Mouse (Mus musculus) myocyte (in vitro differentiated cells): ENCODE measurements at regions not wholly inside any gene's neighbourhood (a gene's known extent, or its start where the extent isn't known, plus 50 kb on each side); places are given as distances from the start of the nearest gene placed in this dataset.

ENCODE experiments used
- H3K27me3 ChIP-seq: one replicate; pipeline ENCODE4 v1.6.1; 2011; ENCODE audit not compliant: control insufficient read depth, insufficient read depth, insufficient read length
- H3K36me3 ChIP-seq: one replicate; pipeline ENCODE4 v1.6.1; 2011; ENCODE audit not compliant: control insufficient read depth, insufficient read depth
- H3K4me2 ChIP-seq: one replicate; pipeline ENCODE4 v1.6.1; 2011; ENCODE audit warnings: low read depth, control low read depth
- H3K4me3 ChIP-seq: one replicate; pipeline ENCODE4 v1.5.1; 2011; ENCODE audit warnings: mild to moderate bottlenecking, control low read depth, moderate library complexity
- H3K79me2 ChIP-seq: one replicate; pipeline ENCODE4 v1.6.1; 2011; ENCODE audit not compliant: control insufficient read depth, insufficient read depth
- H3ac ChIP-seq: one replicate; pipeline ENCODE4 v1.6.1; 2011; ENCODE audit not compliant: control insufficient read depth, insufficient read length
- CEBPB ChIP-seq: IDR thresholded peaks from 2 replicates; pipeline ENCODE4 v1.6.1; 2011; ENCODE audit warnings: mild to moderate bottlenecking, moderate library complexity; ENCODE audit not compliant: poor library complexity, insufficient read depth, severe bottlenecking
- E2F4 ChIP-seq: IDR thresholded peaks from one replicate; pipeline ENCODE4 v1.6.1; 2011; ENCODE audit warnings: mild to moderate bottlenecking, control low read depth, moderate library complexity; ENCODE audit not compliant: insufficient read depth
- MAX ChIP-seq: IDR thresholded peaks from one replicate; pipeline ENCODE4 v1.6.1; 2011; ENCODE audit warnings: low read depth, mild to moderate bottlenecking, control low read depth
- MYOD1 ChIP-seq, 3 experiments: IDR thresholded peaks; one replicate each; pipeline ENCODE4 v1.6.1; 2011; ENCODE audit warnings: control low read depth in 2 of 3, low read depth in 2 of 3, mild to moderate bottlenecking in 2 of 3, moderate library complexity in 1 of 3; ENCODE audit not compliant: insufficient read length in 2 of 3, control insufficient read depth in 1 of 3
- MYOG ChIP-seq, 3 experiments: IDR thresholded peaks; one replicate each; pipeline ENCODE4 v1.6.1; 2011; ENCODE audit warnings: control low read depth in 2 of 3, low read depth in 2 of 3, mild to moderate bottlenecking in 2 of 3; ENCODE audit not compliant: insufficient read length in 2 of 3, control insufficient read depth in 1 of 3, insufficient read depth in 1 of 3
- POLR2A ChIP-seq: IDR thresholded peaks from one replicate; pipeline ENCODE4 v1.6.1; 2011; ENCODE audit warnings: low read depth, mild to moderate bottlenecking, control low read depth, moderate library complexity; ENCODE audit not compliant: insufficient read length
- POLR2AphosphoS2 ChIP-seq: IDR thresholded peaks from one replicate; pipeline ENCODE4 v1.6.1; 2011; ENCODE audit warnings: low read depth, control low read depth; ENCODE audit not compliant: insufficient read length
- REST ChIP-seq: IDR thresholded peaks from one replicate; pipeline ENCODE4 v1.6.1; 2011; ENCODE audit warnings: mild to moderate bottlenecking, control low read depth, moderate library complexity; ENCODE audit not compliant: insufficient read depth, insufficient read length
- SRF ChIP-seq: IDR thresholded peaks from one replicate; pipeline ENCODE4 v1.6.1; 2011; ENCODE audit warnings: low read depth; ENCODE audit not compliant: control insufficient read depth, insufficient read length
- TCF12 ChIP-seq: IDR thresholded peaks from one replicate; pipeline ENCODE4 v1.6.1; 2011; ENCODE audit warnings: mild to moderate bottlenecking, control low read depth; ENCODE audit not compliant: poor library complexity, insufficient read depth, severe bottlenecking
- TCF3 ChIP-seq: IDR thresholded peaks from one replicate; pipeline ENCODE4 v1.6.1; 2011; ENCODE audit warnings: low read depth, control low read depth; ENCODE audit not compliant: insufficient read length
- USF1 ChIP-seq: IDR thresholded peaks from one replicate; pipeline ENCODE4 v1.6.1; 2011; ENCODE audit warnings: low read depth, mild to moderate bottlenecking, control low read depth, moderate library complexity

DNA sequence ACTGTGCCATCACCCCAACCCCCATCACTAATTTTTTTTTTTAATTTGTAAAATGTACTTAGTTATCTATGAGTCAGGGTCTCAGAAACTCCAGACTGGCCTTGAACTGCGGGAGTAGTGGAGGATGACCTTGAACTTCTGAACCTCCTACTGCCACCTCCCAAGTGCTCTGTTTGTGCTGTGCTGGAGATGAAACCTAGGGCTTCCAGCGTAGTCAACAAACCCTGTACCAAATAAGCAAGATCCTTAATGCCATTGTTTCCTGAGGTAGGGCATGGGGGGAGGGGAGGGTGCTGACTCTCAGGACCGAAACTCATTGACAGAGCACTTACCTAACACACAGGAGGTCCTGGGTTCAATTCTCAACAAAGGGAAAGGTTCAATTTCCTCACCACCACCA, 93.5 kb upstream of the Castor2 start:
- H3K79me2 ChIP-seq, result no peaks in the 10 kb centered on the region
- H3K36me3 ChIP-seq, result no peaks in the 10 kb centered on the region
- H3K4me3 ChIP-seq, result no peak overlapping the region
- no peak overlapping the region for H3ac ChIP-seq
- no peak for TF ChIP-seq TCF12
- TF ChIP-seq POLR2A, result no peak
- TF ChIP-seq TCF3, result no peak
- no peak for TF ChIP-seq MYOD1 (IDR thresholded peaks at IDR 0.05; ENCODE audit: control insufficient read depth in 1 of 3, insufficient read length in 2 of 3, low read depth in 2 of 3)
- TF ChIP-seq POLR2AphosphoS2, result no peak
- no peak for TF ChIP-seq USF1
- peak overlapping the region; percentile 52 for H3K4me2 ChIP-seq
- no peaks in the 10 kb centered on the region for H3K27me3 ChIP-seq

GRCm38 (mm10) chr5:134000100-134000499, 99.4 kb upstream of the Castor2 start:
- no peaks in the 10 kb centered on the region for H3K36me3 ChIP-seq
- no peak overlapping the region for H3K4me3 ChIP-seq
- H3K79me2 ChIP-seq, result no peaks in the 10 kb centered on the region
- H3K4me2 ChIP-seq, result no peak overlapping the region
- H3ac ChIP-seq, result no peak overlapping the region
- no peak for TF ChIP-seq MAX
- TF ChIP-seq TCF12, result no peak
- no peaks in the 10 kb centered on the region for H3K27me3 ChIP-seq

DNA sequence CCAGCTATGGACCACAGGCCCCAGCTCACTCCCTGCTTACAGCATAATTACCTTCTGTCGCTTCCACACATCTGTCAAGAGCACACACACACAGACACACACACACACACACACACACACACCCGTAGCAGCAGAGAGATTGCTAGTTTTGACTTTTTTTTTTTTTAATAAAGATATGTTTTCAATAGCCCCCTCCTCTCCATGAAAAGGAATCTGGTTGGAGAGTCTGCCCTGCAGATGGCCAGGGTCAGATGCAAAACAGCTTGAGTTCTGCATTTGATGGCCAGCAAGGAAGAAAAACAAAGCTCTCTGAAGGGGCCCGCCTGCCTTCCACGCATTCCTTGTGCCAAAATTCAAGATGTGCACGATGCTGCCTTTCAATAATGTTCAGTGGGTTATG, 99.8 kb upstream of the Castor2 start:
- H3ac ChIP-seq, result no peak overlapping the region
- no peaks in the 10 kb centered on the region for H3K36me3 ChIP-seq
- no peaks in the 10 kb centered on the region for H3K27me3 ChIP-seq
- no peak overlapping the region for H3K4me3 ChIP-seq
- H3K79me2 ChIP-seq, result no peaks in the 10 kb centered on the region
- H3K4me2 ChIP-seq, result no peak overlapping the region
- TF ChIP-seq USF1, result no peak
- TF ChIP-seq MAX, result no peak
- TF ChIP-seq POLR2A, result no peak
- no peak for TF ChIP-seq MYOG (IDR thresholded peaks at IDR 0.05; ENCODE audit: control insufficient read depth in 1 of 3, insufficient read depth in 1 of 3, insufficient read length in 2 of 3, low read depth in 2 of 3)
- TF ChIP-seq POLR2AphosphoS2, result no peak
- TF ChIP-seq SRF, result no peak
- no peak for TF ChIP-seq CEBPB

GRCm38 (mm10) chr5:133991994-133992393, 107.5 kb upstream of the Castor2 start:
- H3K79me2 ChIP-seq, result no peaks in the 10 kb centered on the region
- no peak overlapping the region for H3K4me2 ChIP-seq
- no peaks in the 10 kb centered on the region for H3K36me3 ChIP-seq
- no peak overlapping the region for H3K4me3 ChIP-seq
- no peaks in the 10 kb centered on the region for H3K27me3 ChIP-seq
- no peak overlapping the region for H3ac ChIP-seq
- TF ChIP-seq MYOG (IDR thresholded peaks at IDR 0.05; ENCODE audit: control insufficient read depth in 1 of 3, insufficient read depth in 1 of 3, insufficient read length in 2 of 3, low read depth in 2 of 3) (no peak), E2F4 (no peak), POLR2A (no peak), MAX (no peak), TCF3 (no peak), USF1 (no peak), TCF12 (no peak), REST (no peak), CEBPB (no peak), SRF (no peak), POLR2AphosphoS2 (no peak), MYOD1 (IDR thresholded peaks at IDR 0.05; ENCODE audit: control insufficient read depth in 1 of 3, insufficient read length in 2 of 3, low read depth in 2 of 3) (no peak)

- TF ChIP-seq POLR2AphosphoS2, result no peak
- TF ChIP-seq CEBPB, result no peak
- TF ChIP-seq MAX, result no peak
- TF ChIP-seq TCF3, result no peak
- TF ChIP-seq USF1, result no peak
- no peak for TF ChIP-seq TCF12
- Histone ChIP-seq H3K79me2 (no peaks in the 10 kb centered on the region), H3ac (no peak overlapping the region), H3K4me3 (no peak overlapping the region), H3K4me2 (no peak overlapping the region), H3K36me3 (no peaks in the 10 kb centered on the region), H3K27me3 (no peaks in the 10 kb centered on the region)
Observed at GRCm38 (mm10) chr5:133991556-133991955, 108.0 kb upstream of the Castor2 start.
